Mouse (Mus musculus): ENCODE measurements around the gene P2rx4. TPM values are rescaled to one million over a fixed set of nuclear protein-coding genes. Genes with fewer than 3 reads are reported as not detected.
"Not testable (repeated sequence)": the region's sequence is repeated elsewhere in the genome, so short reads cannot be mapped to it uniquely, and the experiment has no call there.

P2rx4 gene
- polyA plus RNA-seq (2014; fragmentation: Nextera tagmentation; extraction: Ambion mirVana), result 20.1 and 22.2 TPM in 2 replicates

DNA sequence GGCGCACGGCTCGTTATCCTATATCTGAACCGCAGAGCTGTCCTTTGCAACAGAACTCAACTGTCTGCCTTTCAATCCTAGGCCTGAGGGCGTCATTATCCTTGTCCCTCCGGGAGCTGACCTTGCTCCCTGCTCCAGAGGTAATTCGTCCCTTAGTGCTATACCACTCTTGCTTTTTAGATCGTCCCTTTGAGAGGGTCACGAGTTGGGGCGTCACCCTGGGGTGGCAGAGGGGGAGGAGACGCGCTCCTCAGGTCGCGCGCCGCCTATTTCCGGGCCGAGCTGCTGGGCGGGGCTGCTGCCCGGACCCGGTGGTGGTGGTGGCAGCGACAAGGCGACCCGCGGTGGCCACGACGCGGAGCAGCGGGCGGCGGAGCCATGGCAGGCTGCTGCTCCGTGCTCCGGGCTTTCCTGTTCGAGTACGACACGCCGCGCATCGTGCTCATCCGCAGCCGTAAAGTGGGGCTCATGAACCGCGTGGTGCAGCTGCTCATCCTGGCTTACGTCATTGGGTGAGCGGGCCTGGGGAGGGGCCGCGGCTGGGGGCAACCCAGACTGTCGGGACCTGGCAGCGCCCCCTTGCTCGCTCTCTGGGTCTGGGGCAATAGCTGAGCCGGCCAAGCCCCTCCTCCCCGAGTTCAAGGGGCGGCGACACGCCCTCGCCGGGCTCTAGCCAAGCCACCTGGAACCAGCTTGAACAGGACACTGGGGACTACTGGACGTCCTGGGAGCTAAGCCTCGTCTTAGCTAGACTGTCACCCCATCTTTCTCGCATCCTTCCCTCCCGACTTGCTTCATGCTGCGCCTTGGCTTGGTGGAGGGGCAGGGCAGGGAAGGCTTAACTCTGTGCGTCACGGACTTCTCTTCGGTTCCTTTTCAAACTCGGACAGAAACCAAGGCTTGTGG, at the start of gene P2rx4:
TSS of gene P2rx4 (plus strand) at position 269 of the 906 bp plus-strand sequence.
- Histone ChIP-seq H3K4me3 (ENCODE audit: low read depth, low read length) (peak within 1 kb of the TSS; percentile 77), H3K4me2 (ENCODE audit: low read depth, low read length) (peak within 1 kb of the TSS; percentile 93)

DNA sequence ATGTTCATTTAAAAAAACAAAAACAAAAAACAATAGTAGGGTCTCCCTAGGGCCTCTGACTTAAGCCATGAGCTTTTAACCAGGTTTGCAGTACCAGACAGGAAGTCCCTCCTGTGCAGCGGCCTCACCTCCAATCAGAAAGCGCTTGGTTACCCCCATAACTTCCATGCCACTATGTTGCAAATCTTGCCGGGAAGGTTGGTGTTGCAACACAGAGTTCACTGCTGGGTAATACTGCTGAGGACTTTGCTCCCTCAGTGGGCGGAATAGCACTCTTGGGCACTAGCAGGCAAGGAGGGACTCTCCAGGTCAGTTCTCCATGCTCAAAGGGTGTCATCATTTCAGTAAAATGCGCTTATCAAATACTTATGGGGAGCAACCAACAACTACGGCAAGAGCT, 44.8 kb upstream of the P2rx4 start:
- H3K27me3 ChIP-seq (replicated peaks; ENCODE audit: control insufficient read depth, insufficient read depth, low read length), result no peaks in the 10 kb centered on the region
- no peaks in the 10 kb centered on the region for H3K36me3 ChIP-seq (ENCODE audit: control insufficient read depth, insufficient read depth, low read length)
- no peak overlapping the region for H3K9ac ChIP-seq (ENCODE audit: low read depth, low read length)
- no peak for DNase-seq (ENCODE audit: low spot score)
- 90% methylated on average over 6 of the region's 6 CpGs for WGBS
- no peak for ATAC-seq (ENCODE audit: low read depth)
- H3K4me1 ChIP-seq (ENCODE audit: control insufficient read depth, insufficient read depth, low read length), result no peaks in the 10 kb centered on the region
- H3K27ac ChIP-seq (replicated peaks; ENCODE audit: low read depth, low read length), result no peak overlapping the region
- no peaks in the 10 kb centered on the region for H3K9me3 ChIP-seq (ENCODE audit: control insufficient read depth, low read length)
- H3K4me3 ChIP-seq (ENCODE audit: low read depth, low read length), result no peak overlapping the region
- no peak overlapping the region for H3K4me2 ChIP-seq (ENCODE audit: low read depth, low read length)

More for the DNA sequence above, at the start of gene P2rx4:
- peak; percentile 92 for ATAC-seq (ENCODE audit: low read depth)
- no peaks in the 10 kb centered on the region for H3K36me3 ChIP-seq (ENCODE audit: control insufficient read depth, insufficient read depth, low read length)
- WGBS, result 2% methylated on average over 33 of the region's 66 CpGs
- H3K9me3 ChIP-seq (ENCODE audit: control insufficient read depth, low read length), result no peaks in the 10 kb centered on the region
- H3K27ac ChIP-seq (replicated peaks; ENCODE audit: low read depth, low read length), result peak within 1 kb of the TSS; percentile 79
- DNase-seq (ENCODE audit: low spot score), result peak; percentile 90
- H3K27me3 ChIP-seq (replicated peaks; ENCODE audit: control insufficient read depth, insufficient read depth, low read length), result no peaks in the 10 kb centered on the region
- peaks cover 7% of the 10 kb centered on the region for H3K4me1 ChIP-seq (ENCODE audit: control insufficient read depth, insufficient read depth, low read length)
- peak within 1 kb of the TSS; percentile 84 for H3K9ac ChIP-seq (ENCODE audit: low read depth, low read length)

DNA sequence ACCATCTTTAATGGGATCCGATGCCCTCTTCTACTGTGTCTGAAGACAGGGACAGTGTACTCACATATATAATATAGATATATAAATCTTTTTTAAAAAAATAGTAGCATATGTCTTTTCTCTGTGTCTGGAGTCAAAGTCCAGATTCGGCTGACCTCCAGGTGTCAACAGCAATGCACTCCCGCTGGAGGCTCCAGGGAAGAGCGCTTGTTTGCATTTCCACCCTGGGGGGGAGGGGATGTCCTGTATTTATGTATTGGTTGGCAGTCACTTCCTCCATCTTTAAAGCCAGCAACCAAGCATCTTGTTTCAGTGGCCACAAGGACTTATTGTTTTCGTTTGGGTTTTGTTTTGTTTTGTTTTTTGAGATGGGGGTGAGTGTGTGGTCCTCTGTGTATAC, 42.3 kb upstream of the P2rx4 start:
- Histone ChIP-seq H3K9ac (ENCODE audit: low read depth, low read length) (no peak overlapping the region), H3K4me2 (ENCODE audit: low read depth, low read length) (no peak overlapping the region), H3K36me3 (ENCODE audit: control insufficient read depth, insufficient read depth, low read length) (no peaks in the 10 kb centered on the region), H3K9me3 (ENCODE audit: control insufficient read depth, low read length) (no peaks in the 10 kb centered on the region), H3K4me3 (ENCODE audit: low read depth, low read length) (no peak overlapping the region), H3K27ac (replicated peaks; ENCODE audit: low read depth, low read length) (no peak overlapping the region), H3K27me3 (replicated peaks; ENCODE audit: control insufficient read depth, insufficient read depth, low read length) (no peaks in the 10 kb centered on the region), H3K4me1 (ENCODE audit: control insufficient read depth, insufficient read depth, low read length) (no peaks in the 10 kb centered on the region)
- no peak for ATAC-seq (ENCODE audit: low read depth)
- DNase-seq (ENCODE audit: low spot score), result no peak
- 65% methylated on average over 5 of the region's 5 CpGs for WGBS

DNA sequence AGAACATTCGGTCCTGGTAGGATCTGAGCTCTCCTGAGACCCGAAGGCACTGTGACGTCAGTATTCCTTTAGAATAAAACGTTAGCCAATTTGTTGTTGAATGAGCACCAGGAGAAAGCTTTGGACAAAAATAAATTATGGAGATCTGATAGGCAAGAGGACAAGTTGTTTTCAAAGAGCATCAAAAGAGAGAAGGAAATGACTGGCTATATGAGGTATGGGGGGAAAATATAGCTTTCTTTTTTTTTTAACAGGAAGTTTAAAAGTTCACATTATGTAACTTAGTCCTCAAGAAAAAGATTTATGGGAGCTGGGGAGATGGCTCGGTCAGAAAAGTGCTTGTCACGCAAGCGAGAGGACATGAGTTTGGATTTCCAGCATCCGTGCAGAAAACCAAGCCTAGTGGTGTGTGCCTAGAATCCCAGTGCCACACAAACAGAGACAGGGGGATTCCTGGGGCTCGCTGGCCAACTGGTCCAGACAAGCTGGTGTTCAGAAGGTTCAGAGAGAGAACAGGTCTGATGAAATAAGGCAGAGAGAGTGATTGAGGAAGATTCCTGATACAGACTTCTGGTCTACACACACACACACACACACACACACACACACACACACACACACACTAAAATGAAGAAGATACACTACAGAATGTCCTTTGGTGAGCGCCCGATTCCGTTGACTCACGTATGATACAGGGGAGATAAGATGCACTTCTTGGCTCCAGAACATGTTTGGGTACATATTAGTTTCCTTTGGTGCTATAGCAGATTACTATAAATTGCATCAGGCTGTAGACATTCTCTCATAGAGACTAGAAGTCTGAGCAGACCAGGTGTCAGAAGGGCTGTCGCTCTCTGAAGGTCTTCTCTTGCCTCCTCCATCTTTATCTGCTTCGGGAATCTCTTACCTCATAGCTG, 38.1 kb upstream of the P2rx4 start:
- Histone ChIP-seq H3K36me3 (ENCODE audit: control insufficient read depth, insufficient read depth, low read length) (no peaks in the 10 kb centered on the region), H3K27ac (replicated peaks; ENCODE audit: low read depth, low read length) (no peak overlapping the region), H3K4me3 (ENCODE audit: low read depth, low read length) (no peak overlapping the region), H3K9ac (ENCODE audit: low read depth, low read length) (no peak overlapping the region), H3K27me3 (replicated peaks; ENCODE audit: control insufficient read depth, insufficient read depth, low read length) (no peaks in the 10 kb centered on the region), H3K4me1 (ENCODE audit: control insufficient read depth, insufficient read depth, low read length) (no peaks in the 10 kb centered on the region), H3K4me2 (ENCODE audit: low read depth, low read length) (no peak overlapping the region), H3K9me3 (ENCODE audit: control insufficient read depth, low read length) (no peaks in the 10 kb centered on the region)
- DNase-seq (ENCODE audit: low spot score) (no peak), ATAC-seq (ENCODE audit: low read depth) (no peak)
- 76% methylated on average over 15 of the region's 15 CpGs for WGBS

DNA sequence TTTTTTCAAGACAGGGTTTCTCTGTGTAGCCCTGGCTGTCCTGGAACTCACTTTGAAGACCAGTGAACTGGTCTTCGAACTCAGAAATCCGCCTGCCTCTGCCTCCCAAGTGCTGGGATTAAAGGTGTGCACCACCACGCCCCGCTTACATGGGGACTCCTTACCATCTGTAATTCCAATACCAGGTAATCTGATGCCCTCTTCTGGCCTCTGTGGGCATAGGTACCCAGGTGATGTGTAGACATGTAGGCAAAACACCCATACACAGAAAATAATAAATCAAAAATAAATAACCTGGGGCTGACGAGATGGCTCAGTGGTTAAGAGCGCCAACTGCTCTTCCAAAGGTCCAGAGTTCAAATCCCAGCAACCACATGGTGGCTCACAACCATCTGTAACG, 35.7 kb upstream of the P2rx4 start:
- H3K27me3 ChIP-seq (replicated peaks; ENCODE audit: control insufficient read depth, insufficient read depth, low read length); DNase-seq (ENCODE audit: low spot score); H3K4me3 ChIP-seq (ENCODE audit: low read depth, low read length); H3K9ac ChIP-seq (ENCODE audit: low read depth, low read length); ATAC-seq (ENCODE audit: low read depth); H3K4me2 ChIP-seq (ENCODE audit: low read depth, low read length); H3K4me1 ChIP-seq (ENCODE audit: control insufficient read depth, insufficient read depth, low read length); H3K36me3 ChIP-seq (ENCODE audit: control insufficient read depth, insufficient read depth, low read length); H3K27ac ChIP-seq (replicated peaks; ENCODE audit: low read depth, low read length); H3K9me3 ChIP-seq (ENCODE audit: control insufficient read depth, low read length): not testable (repeated sequence)
- WGBS, result 75% methylated on average over 7 of the region's 7 CpGs

DNA sequence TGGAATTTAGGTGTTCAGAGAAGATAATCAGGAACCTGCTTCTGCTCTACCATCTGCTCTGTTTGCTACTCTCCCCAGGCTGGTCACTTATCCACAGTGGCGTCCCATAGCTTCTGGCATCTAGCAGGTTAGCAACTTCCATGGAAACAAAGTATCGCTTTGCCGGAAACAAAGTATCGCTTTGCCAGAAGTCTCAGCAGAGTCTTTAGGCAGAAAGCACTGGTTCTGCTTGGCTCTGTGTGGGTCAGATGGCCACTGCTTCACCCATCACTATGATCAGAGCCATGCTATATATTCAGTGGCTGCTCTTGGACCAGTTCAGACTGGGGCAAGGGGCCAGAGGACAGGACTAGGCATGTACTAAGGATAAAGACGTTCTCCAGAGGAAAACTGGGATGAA, 35.0 kb upstream of the P2rx4 start:
- Histone ChIP-seq H3K36me3 (ENCODE audit: control insufficient read depth, insufficient read depth, low read length) (no peaks in the 10 kb centered on the region), H3K4me1 (ENCODE audit: control insufficient read depth, insufficient read depth, low read length) (no peaks in the 10 kb centered on the region), H3K9me3 (ENCODE audit: control insufficient read depth, low read length) (no peaks in the 10 kb centered on the region), H3K4me3 (ENCODE audit: low read depth, low read length) (no peak overlapping the region), H3K27me3 (replicated peaks; ENCODE audit: control insufficient read depth, insufficient read depth, low read length) (no peaks in the 10 kb centered on the region), H3K27ac (replicated peaks; ENCODE audit: low read depth, low read length) (no peak overlapping the region), H3K4me2 (ENCODE audit: low read depth, low read length) (no peak overlapping the region), H3K9ac (ENCODE audit: low read depth, low read length) (no peak overlapping the region)
- 87% methylated on average over 5 of the region's 5 CpGs for WGBS
- DNase-seq (ENCODE audit: low spot score), result no peak
- no peak for ATAC-seq (ENCODE audit: low read depth)

DNA sequence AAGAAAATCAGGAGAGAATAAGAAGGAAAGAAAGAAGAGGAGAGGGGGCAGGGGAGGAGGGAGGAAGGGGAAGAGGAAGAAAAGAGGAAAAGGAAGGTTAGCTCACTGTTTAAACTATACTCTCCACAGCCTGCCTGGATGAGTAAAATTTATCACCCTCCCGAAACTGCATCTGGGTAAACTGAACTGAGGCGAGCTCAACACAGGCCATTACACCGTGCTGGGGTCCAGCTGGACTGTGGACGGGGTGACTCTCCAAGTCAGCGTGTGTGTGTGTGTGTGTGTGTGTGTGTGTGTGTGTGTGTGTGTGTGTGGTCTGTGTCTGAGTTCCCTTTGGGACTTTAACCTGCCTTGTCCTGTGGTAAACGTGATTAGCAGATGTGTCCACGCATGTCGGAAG, 31.3 kb upstream of the P2rx4 start:
- DNase-seq (ENCODE audit: low spot score) (no peak), ATAC-seq (ENCODE audit: low read depth) (no peak)
- Histone ChIP-seq H3K4me3 (ENCODE audit: low read depth, low read length) (no peak overlapping the region), H3K9ac (ENCODE audit: low read depth, low read length) (no peak overlapping the region), H3K4me1 (ENCODE audit: control insufficient read depth, insufficient read depth, low read length) (no peaks in the 10 kb centered on the region), H3K9me3 (ENCODE audit: control insufficient read depth, low read length) (no peaks in the 10 kb centered on the region), H3K4me2 (ENCODE audit: low read depth, low read length) (no peak overlapping the region), H3K36me3 (ENCODE audit: control insufficient read depth, insufficient read depth, low read length) (no peaks in the 10 kb centered on the region), H3K27me3 (replicated peaks; ENCODE audit: control insufficient read depth, insufficient read depth, low read length) (no peaks in the 10 kb centered on the region), H3K27ac (replicated peaks; ENCODE audit: low read depth, low read length) (no peak overlapping the region)
- 78% methylated on average over 7 of the region's 8 CpGs for WGBS

DNA sequence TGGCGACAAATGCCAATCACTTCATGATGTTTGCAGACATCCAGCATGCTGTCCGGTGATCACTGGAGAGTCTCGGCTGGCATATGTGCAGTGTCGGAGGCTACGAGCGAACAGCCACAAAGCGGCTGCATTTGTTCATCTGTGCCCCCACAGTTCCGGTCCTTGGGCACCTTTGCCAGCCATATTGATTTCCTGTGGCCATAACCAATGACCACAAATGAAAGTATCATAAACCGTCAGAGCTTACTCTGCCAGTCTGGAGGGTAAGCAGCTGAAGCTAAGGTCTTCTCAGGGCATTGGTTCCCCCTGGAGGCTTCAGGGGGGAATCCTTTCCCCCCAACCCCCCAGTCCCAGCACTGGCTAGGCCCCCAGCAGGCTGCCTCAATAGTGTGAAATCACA, 29.4 kb upstream of the P2rx4 start:
- no peak overlapping the region for H3K4me2 ChIP-seq (ENCODE audit: low read depth, low read length)
- no peak for ATAC-seq (ENCODE audit: low read depth)
- no peak for DNase-seq (ENCODE audit: low spot score)
- no peaks in the 10 kb centered on the region for H3K9me3 ChIP-seq (ENCODE audit: control insufficient read depth, low read length)
- H3K4me1 ChIP-seq (ENCODE audit: control insufficient read depth, insufficient read depth, low read length), result no peaks in the 10 kb centered on the region
- no peaks in the 10 kb centered on the region for H3K36me3 ChIP-seq (ENCODE audit: control insufficient read depth, insufficient read depth, low read length)
- no peak overlapping the region for H3K27ac ChIP-seq (replicated peaks; ENCODE audit: low read depth, low read length)
- no peak overlapping the region for H3K9ac ChIP-seq (ENCODE audit: low read depth, low read length)
- H3K27me3 ChIP-seq (replicated peaks; ENCODE audit: control insufficient read depth, insufficient read depth, low read length), result no peaks in the 10 kb centered on the region
- WGBS, result 84% methylated on average over 9 of the region's 9 CpGs
- no peak overlapping the region for H3K4me3 ChIP-seq (ENCODE audit: low read depth, low read length)
